Mouse (Mus musculus) stomach, postnatal 0 days (tissue): Measurements from ENCODE around the gene Cryba4.

ENCODE experiments used
- CTCF ChIP-seq: IDR thresholded peaks from 2 replicates; pipeline ENCODE4 v1.5.1; 2016; ENCODE audit warnings: antibody characterized with exemption, low read depth, mild to moderate bottlenecking, moderate library complexity
- EP300 ChIP-seq: optimal IDR thresholded peaks from 2 replicates; pipeline ENCODE3; 2016; ENCODE audit warnings: antibody characterized with exemption

- peak; percentile 36; the same call in 1 of the 2 replicates for TF ChIP-seq CTCF
- no peak for TF ChIP-seq EP300
These were observed 24.1 kb upstream of the Cryba4 start, which contains the start of gene Tpst2 for GRCm38 (mm10) chr5:112276267-112276873.
